Mouse (Mus musculus) heart, postnatal 25 days (tissue): ENCODE data around the gene Phf5a. TPM values are rescaled to one million over a fixed set of nuclear protein-coding genes. Genes with fewer than 3 reads are reported as not detected.

Experiments used
- DNase-seq: peaks from one replicate; pipeline ENCODE4 v3.0.0; 2022; ENCODE audit warnings: low spot score
- intact Hi-C: fragments of 180-260 bp; cut with DNase I; formaldehyde crosslinking; loops from one replicate; pipeline ENCODE4 v1.15.1; 2025
- total RNA-seq, 2 experiments: library from RNA; stranded (reverse); gene quantifications; 2 replicates each; pipeline ENCODE4 v1.2.3; 2021

The Phf5a gene
- total RNA-seq, 2 experiments from 2014 or later = 29.7 to 38.0 TPM

DNA sequence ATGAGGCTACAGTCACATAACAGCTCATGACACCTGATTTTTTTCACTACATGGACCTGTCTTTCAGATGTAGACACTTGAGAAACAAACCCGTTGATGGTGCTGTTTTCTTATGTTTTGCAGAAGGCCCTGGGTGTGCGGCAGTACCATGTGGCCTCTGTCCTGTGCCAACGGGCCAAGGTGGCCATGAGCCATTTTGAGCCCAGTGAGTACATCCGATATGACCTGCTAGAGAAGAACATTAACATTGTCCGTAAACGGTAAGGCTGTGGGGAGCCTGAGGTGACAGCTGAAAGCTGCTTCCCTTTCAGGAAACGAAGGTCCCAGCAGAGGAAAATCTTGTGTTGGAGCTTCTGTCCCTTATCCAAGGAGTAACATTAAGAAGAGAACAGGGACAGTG, 17.5 kb upstream of the Phf5a start:
- no peak for DNase-seq
- intact Hi-C loops = no loop called here

DNA sequence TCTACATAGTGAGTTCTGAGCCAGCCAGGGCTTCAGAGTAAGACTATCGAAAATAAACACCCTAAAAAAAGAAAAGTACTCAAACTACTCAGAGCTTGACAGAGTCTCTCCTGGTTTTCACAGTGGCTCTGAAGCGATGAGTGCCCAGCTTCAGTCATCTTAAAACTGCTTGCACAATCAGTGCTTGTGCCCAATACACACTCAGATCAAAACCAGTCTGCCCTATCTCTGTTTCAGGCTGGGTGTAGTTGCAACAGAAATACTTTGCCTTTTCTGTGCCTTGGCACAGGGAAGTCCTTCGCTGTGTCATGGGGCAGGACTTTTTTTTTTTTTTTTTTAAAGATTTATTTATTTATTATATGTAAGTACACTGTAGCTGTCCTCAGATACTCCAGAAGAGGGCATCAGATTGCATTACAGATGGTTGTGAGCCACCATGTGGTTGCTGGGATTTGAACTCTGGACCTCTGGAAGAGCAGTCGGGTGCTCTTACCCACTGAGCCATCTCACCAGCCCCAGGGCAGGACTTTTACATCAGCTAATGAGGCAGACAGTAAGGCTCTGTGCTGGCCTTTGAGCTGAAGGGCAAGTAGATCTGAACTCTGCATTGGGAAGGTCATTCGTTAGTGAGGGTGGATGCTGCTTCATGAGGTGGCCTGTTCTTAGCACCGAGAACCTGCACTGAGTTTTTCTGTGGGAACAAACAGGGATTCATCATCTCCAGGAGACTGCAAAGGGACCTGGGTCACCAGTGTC, 15.3 kb upstream of the Phf5a start:
- no peak for DNase-seq
- intact Hi-C loops = no loop called here

DNA sequence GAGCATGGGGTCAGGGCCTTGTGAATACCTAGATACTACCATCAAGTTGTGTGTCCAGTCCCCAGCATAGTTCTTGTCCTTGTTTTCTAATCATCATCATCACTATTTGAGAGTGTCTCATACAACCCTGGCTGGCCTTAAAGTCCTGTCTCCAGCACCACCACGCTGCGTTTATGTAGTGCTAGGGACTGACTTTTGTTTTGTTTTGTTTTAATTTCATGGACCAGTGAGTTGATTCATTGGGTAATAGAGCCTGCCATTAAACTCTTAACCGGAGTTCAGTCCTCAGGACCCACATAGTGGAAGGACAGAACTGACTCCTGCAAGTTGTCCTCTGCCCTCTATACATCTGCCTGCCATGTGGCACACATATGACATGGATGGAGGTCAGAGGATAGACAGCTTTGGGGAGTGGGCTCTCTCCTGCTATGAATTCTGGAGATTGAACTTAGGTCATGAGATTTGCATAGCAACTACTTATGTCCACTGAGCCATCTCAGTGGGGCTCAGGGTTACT, 13.8 kb upstream of the Phf5a start:
- no peak for DNase-seq
- intact Hi-C loops = no loop called here

DNA sequence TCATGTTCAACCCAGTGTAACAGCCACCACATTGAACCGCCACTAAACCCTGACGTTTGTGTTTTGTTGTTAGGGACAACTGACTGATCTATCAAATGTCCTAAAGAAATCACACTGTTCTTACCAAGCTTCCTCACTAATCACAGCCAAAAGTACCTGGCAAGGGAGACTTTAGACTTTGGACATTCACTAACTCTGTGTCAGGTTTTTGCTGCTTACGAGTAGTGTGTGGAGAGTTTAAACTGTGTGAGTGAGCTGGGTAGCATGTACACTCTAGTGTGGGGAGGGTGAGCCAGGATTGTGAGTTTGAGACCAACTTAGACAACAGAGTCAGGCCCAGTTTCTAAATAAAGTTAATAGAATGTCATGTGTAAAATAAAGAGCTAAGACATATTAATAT, 10.6 kb upstream of the Phf5a start:
- intact Hi-C loops = no loop called here

DNA sequence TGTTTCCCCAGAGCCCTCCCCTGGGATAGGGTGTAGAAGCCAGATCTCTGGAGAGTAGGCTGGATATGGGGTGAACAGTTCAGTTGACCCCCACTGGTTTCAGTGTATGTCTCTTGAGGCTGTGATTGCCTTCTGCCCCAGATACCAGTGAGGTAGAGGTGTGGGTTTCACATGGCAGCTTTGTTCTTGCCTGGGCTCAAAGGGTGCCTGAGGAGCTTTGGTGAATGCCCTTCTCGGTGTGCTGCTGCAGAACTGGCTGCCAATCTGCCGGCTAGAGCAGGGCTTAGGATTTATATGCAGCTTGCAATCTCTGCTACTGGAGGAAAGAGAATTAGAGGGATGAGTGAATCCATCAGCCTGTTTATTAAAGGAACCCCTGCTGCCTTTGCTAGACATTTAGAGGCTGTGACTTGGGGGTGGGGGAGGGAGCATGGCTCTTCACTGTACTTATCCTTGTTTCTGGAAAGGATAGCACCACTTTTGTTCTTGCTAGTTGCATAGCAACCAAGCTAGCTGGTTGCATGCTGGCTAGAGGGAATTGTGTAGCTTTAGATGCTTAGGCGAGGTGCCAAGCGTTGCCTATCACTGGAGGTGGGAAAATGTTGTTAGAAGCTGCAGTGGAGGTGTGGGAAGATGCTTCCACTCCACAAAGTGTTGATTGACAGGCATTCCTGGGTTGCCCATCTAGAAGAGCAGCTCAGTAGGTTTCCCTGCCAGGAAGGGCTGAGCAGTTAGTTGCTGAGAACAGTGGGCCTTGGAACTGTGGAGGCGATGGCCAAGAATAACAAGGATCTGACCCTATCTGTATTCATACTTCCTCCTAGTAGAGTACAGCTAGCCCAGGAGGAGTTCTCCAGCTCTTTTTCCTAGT, 8.1 kb upstream of the Phf5a start:
- intact Hi-C loops = no loop called here
- no peak for DNase-seq

More for the DNA sequence above, 10.6 kb upstream of the Phf5a start:
- DNase-seq = no peak

DNA sequence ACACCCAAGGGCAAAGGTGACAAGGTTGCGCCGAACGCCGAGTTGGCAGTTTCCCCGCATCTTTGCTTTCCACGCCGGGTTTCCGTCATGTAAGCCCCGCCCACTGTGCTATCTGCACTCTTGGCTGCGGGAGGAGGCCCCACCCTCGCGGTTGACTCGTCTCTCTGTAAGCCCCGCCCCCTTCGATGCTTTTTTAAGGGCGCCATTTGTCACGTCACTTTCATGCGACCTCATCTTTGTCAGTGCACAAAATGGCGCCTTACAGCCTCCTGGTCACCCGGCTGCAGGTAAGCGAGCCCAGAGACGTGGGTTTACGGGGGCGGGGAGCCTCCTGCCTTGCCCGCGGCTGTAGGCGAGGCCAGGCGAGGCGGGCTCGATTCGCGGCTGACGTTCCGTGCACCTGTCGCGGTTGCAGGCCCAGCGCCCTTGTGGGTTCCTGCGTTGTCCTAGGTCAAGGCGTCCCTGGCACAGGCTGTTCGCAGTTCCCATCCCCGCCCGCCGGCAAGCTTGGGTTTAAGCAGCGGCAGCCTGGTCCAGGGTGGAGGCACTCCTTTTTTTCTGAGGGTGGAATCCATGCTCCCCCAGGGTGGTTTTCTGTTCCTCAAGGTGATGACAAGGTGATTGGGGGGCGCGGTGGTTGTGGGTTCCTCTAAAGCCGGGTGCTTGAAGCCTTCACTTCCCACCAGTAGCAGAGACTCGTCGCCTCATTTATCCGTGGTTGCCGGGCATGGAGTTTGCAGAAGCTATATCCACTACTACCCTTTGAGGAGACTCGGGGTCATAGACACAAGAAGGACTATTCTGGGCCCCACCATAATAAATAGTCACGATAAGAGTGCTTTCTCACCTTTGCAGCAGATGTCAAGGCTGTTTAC, 788 bp upstream of the Phf5a start, which contains the start of gene Aco2:
Aco2 (plus strand) TSS at position 48 of the 875 bp plus-strand sequence.
- intact Hi-C loops = no loop called here

DNA sequence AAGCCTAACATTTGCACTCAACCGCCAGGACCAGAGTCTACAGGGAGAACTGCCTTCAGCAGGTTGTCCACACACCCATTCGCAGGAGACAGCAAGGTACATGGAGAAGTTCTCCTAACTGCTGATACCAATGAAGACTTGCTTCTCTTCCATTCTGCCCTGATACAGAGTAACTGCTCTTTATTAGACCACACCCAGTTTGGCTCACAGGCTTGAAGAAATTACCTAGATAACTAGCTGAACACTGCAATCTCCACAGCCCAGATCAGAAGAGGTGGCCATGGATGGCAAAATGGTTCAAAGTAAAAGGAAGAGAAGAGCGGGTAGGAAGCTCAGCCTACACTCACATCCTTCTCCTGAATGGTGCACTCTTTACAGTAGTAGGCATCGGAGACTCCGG, 1.7 kb downstream of the Phf5a start:
- DNase-seq = no peak
- intact Hi-C loops = no loop called here

More for the DNA sequence above, 788 bp upstream of the Phf5a start, which contains the start of gene Aco2:
- DNase-seq = peak; percentile 97

DNA sequence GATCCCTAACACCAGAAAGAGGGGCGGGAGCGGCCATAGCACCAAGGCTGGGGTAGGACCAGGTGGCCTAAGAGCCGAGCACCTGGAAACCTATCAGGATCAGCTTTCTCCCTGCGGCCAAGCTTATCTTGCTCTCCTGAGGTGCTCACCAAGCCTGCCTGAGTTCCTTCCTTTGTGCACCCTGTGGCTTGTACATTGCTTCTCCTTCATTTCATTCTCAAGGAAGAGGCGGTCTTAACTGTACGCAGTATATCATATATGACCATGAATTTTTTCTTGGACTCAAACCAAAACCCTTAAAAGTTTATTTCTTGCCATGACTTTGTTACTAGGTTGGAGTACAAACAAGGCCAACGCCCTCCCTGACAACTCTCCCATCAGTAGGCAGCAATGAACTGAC, 7.5 kb downstream of the Phf5a start:
- intact Hi-C loops = no loop called here
- DNase-seq = no peak

DNA sequence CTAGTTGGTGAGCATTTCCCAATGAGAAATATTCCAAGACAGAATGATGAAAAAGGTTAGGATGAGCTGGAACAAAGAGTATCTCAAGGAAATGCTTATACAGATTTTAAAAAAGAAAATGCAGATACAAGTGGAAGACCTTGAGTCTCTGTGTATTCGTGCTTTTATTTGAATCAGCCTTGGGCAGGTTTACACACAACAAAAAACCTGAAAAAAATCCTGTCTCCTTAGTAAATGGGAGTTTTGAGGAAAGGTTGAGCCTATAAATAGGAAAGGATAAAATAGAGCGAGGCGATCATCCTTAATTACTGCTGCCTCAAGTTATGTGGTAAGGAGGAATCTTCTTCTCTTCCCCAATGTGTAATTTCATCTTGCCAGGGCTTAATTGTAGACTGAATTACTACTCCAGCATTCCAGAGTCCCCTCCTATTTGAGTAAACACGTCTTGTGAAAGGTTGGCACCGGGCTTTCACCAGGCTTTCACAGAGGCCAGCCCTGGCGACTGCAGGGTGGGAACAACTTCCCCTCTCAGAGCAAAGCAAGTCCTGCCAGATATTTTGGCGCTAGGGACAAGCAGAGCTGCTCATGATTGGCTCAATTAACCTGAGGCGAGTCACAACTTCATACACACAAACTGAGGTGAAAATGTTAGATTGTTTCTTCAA, 11.1 kb downstream of the Phf5a start:
- no peak for DNase-seq
- intact Hi-C loops = no loop called here

DNA sequence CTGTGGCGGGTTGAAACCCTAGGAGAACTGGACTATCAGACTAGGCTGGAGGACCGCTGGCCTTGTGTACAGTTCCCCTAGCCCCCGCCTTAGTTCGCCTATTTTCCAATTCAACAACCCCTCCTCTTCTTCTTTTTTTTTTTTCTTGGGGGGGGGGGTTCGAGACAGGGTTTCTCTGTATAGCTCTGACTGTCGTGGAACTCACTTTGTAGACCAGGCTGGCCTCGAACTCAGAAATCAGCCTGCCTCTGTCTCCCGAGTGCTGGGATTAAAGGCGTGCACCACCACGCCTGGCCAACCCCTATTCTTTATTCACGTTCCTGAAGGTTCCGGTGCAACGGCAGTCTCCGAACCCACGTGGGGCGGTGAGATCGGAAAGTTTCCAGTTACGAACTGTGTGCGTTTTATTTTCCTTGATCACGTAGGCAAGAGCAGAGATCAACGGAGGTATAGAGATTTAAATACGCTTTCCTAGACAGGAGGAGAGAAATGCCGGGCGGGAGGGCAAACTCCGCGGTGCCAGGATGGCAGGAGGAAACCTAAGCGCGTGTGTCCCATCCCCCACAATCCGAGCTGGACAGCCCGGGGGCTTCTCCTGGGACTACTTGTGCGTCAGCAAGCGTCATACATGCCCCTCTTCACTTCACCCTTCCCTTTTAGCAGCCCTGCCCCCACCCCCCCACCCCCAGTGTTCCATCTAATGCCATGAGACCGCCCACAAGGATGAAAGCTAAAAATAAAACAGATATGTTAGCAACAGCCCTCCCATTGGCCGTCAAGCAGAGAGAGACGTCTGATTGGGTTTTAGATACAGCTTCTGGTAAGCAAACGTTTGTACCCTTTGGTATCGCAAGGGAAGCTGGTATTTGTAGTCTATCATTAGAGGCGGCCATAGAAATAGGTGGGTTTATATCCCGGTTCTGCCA, 12.1 kb downstream of the Phf5a start:
- intact Hi-C loops = loop anchor here (2.0 to 5.0 kb wide), 2 partner anchors 21 to 47 kb away; no protein-coding TSS in a partner anchor

DNA sequence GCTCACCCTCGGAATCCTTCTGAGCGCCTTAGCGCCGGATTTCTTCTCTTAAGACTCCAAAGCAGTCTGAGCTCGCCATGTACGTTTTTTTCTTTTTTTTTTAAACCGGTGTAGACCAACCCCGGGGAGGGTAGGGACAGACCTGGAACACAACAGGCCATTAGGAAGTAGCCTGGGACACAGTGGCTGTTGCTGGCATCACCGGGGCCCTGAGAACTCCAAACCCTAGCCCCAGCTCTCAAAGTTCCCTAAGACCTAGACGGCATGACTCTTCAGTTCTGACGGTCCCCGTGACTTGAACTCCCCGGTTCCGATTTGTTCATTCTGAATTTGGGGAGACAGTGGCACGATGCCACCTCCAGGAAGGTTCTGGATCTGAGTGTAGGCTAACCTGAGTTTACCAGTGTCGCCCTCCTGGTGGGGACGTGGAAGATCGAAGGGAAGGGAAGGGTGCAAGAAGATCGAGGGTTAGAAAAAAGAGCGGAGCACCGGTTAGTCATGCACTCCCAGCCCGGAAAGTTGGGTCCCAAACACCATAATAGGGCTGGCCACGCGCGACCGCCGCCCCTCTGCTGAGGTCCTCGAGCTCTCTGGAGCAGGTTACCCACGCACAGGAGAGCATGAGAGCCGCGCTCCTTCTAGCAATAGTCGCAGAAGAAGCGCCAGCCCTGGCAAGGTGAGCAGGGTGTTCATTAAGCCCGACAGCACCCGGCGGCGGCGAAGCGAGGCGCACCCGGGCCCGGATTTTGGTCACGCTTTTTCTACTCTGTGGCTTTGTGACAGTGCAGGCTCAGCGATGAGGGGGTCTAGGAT, 13.0 kb downstream of the Phf5a start, which contains the start of gene Tob2:
Tob2 (minus strand) TSS at position 280 of the 813 bp plus-strand sequence.
- intact Hi-C loops = loop anchor here (2.0 to 5.0 kb wide), 2 partner anchors 20 to 46 kb away; no protein-coding TSS in a partner anchor
- DNase-seq = no peak

More for the DNA sequence above, 12.1 kb downstream of the Phf5a start:
- DNase-seq = peak; percentile 84

DNA sequence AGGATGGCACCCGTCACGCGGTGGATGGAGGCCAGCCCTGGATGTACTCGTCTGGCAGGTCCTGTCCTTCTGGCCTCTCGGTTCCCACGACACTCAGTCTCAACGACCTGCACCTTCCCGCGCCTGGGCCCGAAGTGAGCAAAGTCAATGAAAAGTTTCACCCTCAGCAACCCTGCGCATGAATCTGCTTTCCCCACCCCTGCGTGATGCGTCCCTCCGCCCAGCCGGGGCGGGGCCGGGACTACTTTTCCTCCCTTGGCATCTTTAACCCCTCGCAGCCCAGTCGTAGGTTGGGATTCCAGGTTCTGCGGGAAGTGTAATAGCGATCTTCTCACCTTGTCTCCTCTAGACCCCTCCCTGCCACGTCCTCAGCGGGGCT, 13.6 kb downstream of the Phf5a start:
- intact Hi-C loops = loop anchor here (2.0 to 5.0 kb wide), 2 partner anchors 19 to 46 kb away; no protein-coding TSS in a partner anchor
- peak; percentile 87 for DNase-seq

DNA sequence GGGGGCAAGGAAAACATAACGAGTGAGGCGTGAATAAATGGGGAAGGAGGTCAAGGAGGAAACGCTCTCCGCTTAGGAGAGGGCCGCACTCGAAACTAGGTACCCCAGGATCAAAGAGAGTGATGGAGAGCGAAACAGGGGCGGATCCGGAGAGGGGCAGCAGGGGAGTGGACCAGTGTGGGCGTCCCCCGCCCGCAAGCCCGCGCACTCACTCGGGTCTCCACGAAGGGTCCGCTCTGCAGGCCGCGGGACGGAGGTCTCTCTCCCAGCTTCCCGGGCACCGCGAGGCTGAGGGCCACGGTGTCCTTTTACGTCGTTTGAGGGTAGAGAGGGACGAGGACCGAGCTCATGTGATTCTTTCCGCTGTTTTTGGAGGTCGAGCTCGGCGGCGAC, 14.0 kb downstream of the Phf5a start:
- DNase-seq = no peak
- intact Hi-C loops = loop anchor here (2.0 to 5.0 kb wide), 3 partner anchors 19 to 45 kb away; no protein-coding TSS in a partner anchor

DNA sequence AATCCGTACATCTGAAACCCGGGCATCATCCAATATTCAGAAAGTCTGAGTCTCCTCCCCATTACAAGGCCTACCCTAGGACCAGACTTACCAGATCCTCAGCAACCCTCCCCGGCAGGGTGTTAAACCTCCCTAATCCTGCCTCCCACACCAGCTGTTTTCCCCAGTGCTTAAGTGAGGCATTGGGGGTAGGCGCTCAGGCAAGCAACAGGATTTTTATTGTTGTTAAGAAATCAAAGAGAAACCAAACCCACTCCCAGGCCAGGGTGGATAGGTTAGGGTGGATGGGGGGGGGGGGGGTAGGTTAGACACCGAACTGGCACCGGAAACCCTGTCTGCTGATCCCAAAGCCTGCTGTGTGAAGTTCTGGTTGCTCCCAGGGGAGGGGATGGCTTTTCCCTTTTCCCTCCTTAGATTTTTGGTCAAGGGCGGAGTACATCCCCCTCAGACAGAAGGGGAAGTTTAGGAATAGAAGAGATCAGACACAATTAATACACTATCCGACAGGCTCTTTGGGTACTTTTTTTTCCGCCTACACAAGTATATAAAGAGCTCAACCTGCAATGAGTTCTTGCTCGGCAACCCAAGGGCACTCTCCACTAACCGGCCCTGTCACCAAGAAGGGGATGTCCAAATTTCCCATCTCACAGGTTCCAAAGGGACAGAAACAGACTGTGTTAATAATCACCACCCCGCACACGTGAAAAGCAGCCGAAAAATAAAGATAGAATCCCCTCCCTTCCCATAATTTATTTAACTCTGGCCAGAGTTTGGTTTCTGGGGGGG, 14.6 kb downstream of the Phf5a start:
- intact Hi-C loops = loop anchor here (2.0 to 5.0 kb wide), 2 partner anchors 24 to 45 kb away; no protein-coding TSS in a partner anchor
- DNase-seq = no peak

DNA sequence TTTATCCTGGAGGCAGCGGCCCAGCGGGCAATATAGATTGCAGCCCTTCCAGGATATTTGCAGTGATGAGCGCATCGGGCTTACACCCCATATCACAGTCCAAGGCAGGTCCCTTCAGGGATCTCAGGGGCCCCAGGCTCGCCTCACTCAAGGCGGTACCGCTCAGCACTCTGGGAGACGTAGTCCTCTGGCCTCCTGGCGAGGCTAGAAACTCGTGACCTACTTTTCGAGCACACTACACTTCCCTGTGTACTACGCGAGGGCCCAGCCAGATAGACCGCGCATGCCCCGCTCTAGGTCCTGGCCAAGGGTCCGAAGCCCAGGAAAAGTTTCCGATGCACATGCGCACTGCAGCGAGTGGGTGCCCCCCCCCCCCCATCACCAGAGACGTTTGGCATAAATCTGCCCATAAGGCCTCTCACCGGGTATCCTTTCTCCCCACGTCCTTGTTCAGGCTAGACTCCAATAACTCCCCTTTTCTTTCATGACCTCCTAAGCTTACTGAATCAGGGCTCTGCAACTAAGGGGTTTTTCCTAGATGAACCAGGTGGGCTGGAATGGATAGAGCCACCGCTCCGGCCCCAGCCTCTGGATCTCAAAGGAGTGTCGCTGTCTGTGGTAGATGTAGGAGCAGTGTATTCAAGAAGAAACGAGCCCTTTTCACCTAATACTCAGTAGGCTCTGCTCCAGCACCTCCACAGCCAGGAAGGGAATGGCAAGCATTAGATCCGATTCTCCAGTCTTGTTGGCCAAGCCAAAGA, 15.5 kb downstream of the Phf5a start:
- intact Hi-C loops = loop anchor here (2.0 to 5.0 kb wide), 2 partner anchors 23 to 44 kb away; no protein-coding TSS in a partner anchor
- DNase-seq = peak; percentile 76
